Mouse (Mus musculus) erythroid progenitor cell, adult 5-6 weeks (primary cell): ENCODE data around the gene Slc17a5. TPM values are rescaled to one million over a fixed set of nuclear protein-coding genes. Genes with fewer than 3 reads are reported as not detected.
"Not testable (repeated sequence)": the region's sequence is repeated elsewhere in the genome, so short reads cannot be mapped to it uniquely, and the experiment has no call there.

Experiments
- ATAC-seq: replicated peaks from 2 replicates; pipeline ENCODE4 v1.8.0; 2016; ENCODE audit warnings: moderate number of reproducible peaks, mild to moderate bottlenecking, moderate TSS enrichment, inconsistent platforms; ENCODE audit not compliant: poor library complexity, low FRiP score, severe bottlenecking
- total RNA-seq, 2 experiments: library from RNA; stranded (forward) in 1 of 2; stranded (reverse) in 1 of 2; fragments of 150-400 nt in 1 of 2; fragments of 186-747, 209-891 nt in 1 of 2; gene quantifications; 2 replicates each; pipeline versions ENCODE4 v1.2.3 to v1.2.4; 2015 to 2017; ENCODE audit warnings: low replicate concordance in 2 of 2

Slc17a5 gene
- total RNA-seq, 2 experiments from 2014 or later: 0.84 to 2.8 TPM

GRCm38 (mm10) chr9:78491169-78491568 is 96.7 kb downstream of the Slc17a5 start:
- ATAC-seq: no peak

- no peak for ATAC-seq
Observed at GRCm38 (mm10) chr9:78488890-78489420, 98.9 kb downstream of the Slc17a5 start, which contains the start of gene Eef1a1. Gene Eef1a1, minus strand, starts transcription at chr9:78489151.

GRCm38 (mm10) chr9:78488021-78488420 is 99.8 kb downstream of the Slc17a5 start:
- not testable (repeated sequence) for ATAC-seq

Other genes with a start within 250 kb of the Slc17a5 start
- not detected in 2 replicates for gene Gsta2, start 232.3 kb downstream of the Slc17a5 start, total RNA-seq (2015; ENCODE audit: low replicate concordance)
- not detected in 2 replicates for gene Gsta2, start 232.3 kb downstream of the Slc17a5 start, total RNA-seq (2017; ENCODE audit: low replicate concordance)
- not detected in 2 replicates for gene Dppa5a, start 219.9 kb downstream of the Slc17a5 start, total RNA-seq (2015; ENCODE audit: low replicate concordance)
- not detected in 2 replicates for gene Dppa5a, start 219.9 kb downstream of the Slc17a5 start, total RNA-seq (2017; ENCODE audit: low replicate concordance)
- gene Ooep, start 209.3 kb downstream of the Slc17a5 start, total RNA-seq (2015; ENCODE audit: low replicate concordance): not detected in 2 replicates
- not detected in 2 replicates for gene Ooep, start 209.3 kb downstream of the Slc17a5 start, total RNA-seq (2017; ENCODE audit: low replicate concordance)
- gene Ddx43, start 192.3 kb downstream of the Slc17a5 start, total RNA-seq (2015; ENCODE audit: low replicate concordance): 0.84 TPM in 1 of 2 replicates, not detected in the other
- gene Ddx43, start 192.3 kb downstream of the Slc17a5 start, total RNA-seq (2017; ENCODE audit: low replicate concordance): not detected in 2 replicates
- gene Cgas, start 144.8 kb downstream of the Slc17a5 start, total RNA-seq (2015; ENCODE audit: low replicate concordance): 2.5 and 3.6 TPM in 2 replicates
- 1.1 and 4.0 TPM in 2 replicates for gene Cgas, start 144.8 kb downstream of the Slc17a5 start, total RNA-seq (2017; ENCODE audit: low replicate concordance)
- 10.5 and 78.6 TPM in 2 replicates for gene Mto1, start 139.8 kb downstream of the Slc17a5 start, total RNA-seq (2015; ENCODE audit: low replicate concordance)
- gene Mto1, start 139.8 kb downstream of the Slc17a5 start, total RNA-seq (2017; ENCODE audit: low replicate concordance): 28.7 and 34.8 TPM in 2 replicates
- not detected in 2 replicates for gene Gm17324, start 139.3 kb downstream of the Slc17a5 start, total RNA-seq (2015; ENCODE audit: low replicate concordance)
- gene Gm17324, start 139.3 kb downstream of the Slc17a5 start, total RNA-seq (2017; ENCODE audit: low replicate concordance): 2.7 TPM in 1 of 2 replicates, not detected in the other
- 4,196 and 4,552 TPM in 2 replicates for gene Eef1a1, start 98.9 kb downstream of the Slc17a5 start, total RNA-seq (2015; ENCODE audit: low replicate concordance)
- 1,708 and 2,374 TPM in 2 replicates for gene Eef1a1, start 98.9 kb downstream of the Slc17a5 start, total RNA-seq (2017; ENCODE audit: low replicate concordance)
- not detected in 2 replicates for gene Cd109, start 27.5 kb upstream of the Slc17a5 start, total RNA-seq (2015; ENCODE audit: low replicate concordance)
- gene Cd109, start 27.5 kb upstream of the Slc17a5 start, total RNA-seq (2017; ENCODE audit: low replicate concordance): not detected in 2 replicates